Mouse (Mus musculus) limb, embryonic 15.5 days (tissue): ENCODE results near the gene Tcf7l2. TPM values are rescaled to one million over a fixed set of nuclear protein-coding genes. Genes with fewer than 3 reads are reported as not detected.

Experiments used
- ATAC-seq: fragments of 200-750 bp; cut with Nextera tagmentation; 2 replicates; pipeline ENCODE4 v1.8.0; 2017; ENCODE audit warnings: low read depth, moderate TSS enrichment; ENCODE audit not compliant: insufficient number of reproducible peaks, low FRiP score, low TSS enrichment
- H3K27ac ChIP-seq: fragments of 300-500 bp; sonication (generic); 2 replicates; pipeline ENCODE4 v1.5.1; 2015; ENCODE audit warnings: moderate library complexity, mild to moderate bottlenecking, inconsistent platforms
- H3K27me3 ChIP-seq: fragments of 300-500 bp; sonication (generic); 2 replicates; pipeline ENCODE4 v1.6.1; 2015; ENCODE audit warnings: inconsistent platforms
- H3K36me3 ChIP-seq: fragments of 300-500 bp; sonication (generic); 2 replicates; pipeline ENCODE4 v1.6.1; 2015; ENCODE audit warnings: inconsistent platforms
- H3K4me1 ChIP-seq: fragments of 300-500 bp; sonication (generic); 2 replicates; pipeline ENCODE4 v1.6.1; 2015; ENCODE audit warnings: inconsistent platforms
- H3K4me2 ChIP-seq: fragments of 300-500 bp; sonication (generic); 2 replicates; pipeline ENCODE4 v1.6.1; 2015; ENCODE audit warnings: mild to moderate bottlenecking, inconsistent platforms
- H3K4me3 ChIP-seq: fragments of 300-500 bp; sonication (generic); 2 replicates; pipeline ENCODE4 v1.5.1; 2015; ENCODE audit warnings: mild to moderate bottlenecking, inconsistent platforms
- H3K9ac ChIP-seq: fragments of 300-500 bp; sonication (generic); 2 replicates; pipeline ENCODE4 v1.6.1; 2015; ENCODE audit warnings: inconsistent platforms
- H3K9me3 ChIP-seq: fragments of 300-500 bp; sonication (generic); 2 replicates; pipeline ENCODE4 v1.6.1; 2016; ENCODE audit warnings: inconsistent platforms
- WGBS: fragments of 180-500 bp; shearing (Covaris S2); methylation state at CpG from one replicate; pipeline ENCODE4 v1.1.7; 2015; 5-methylcytosine and 5-hydroxymethylcytosine counted together
- polyA plus RNA-seq: library from polyadenylated mRNA; unstranded; fragments of >200 nt; fragmentation: Nextera tagmentation; extraction: Ambion mirVana; gene quantifications from 2 replicates; pipeline ENCODE4 v1.2.1, GENCODE M21; 2015

The Tcf7l2 gene
- polyA plus RNA-seq, 1 experiment from 2014 or later: 90.5 TPM

DNA sequence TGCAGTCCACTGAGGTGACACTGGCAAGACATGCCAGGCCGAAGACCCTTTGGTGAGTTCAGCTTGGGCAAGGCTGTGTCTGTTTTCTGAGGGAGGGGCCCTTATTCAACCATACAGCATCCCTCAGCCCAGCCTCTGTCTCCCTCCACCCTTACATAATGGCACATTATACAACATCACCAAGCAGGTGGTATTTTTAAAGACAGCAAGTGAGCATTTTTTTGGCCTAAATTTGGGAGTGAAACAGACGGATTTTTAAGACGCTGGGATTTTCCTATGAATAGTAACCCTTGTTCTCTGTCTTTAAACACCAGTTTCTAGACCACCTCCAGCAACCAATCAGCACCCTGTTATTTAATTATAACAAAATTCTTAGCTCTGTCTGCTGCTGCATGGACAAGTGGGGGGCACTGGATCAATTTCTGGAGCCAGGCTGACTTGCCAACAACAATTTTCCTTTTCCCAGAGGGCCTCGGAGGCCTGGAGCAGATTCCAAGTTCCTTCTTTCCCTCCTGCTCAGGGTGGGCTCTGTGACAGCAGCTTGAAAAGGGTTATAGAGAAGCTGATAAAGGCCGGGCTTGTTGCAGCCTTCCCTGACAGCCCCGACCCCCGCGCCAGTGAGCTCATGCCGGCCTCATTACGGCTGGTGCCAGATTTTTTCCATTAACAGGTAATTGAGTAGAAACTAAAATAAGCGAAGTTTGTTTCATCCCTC is 199.1 kb downstream of the Tcf7l2 start:
- H3K27me3 ChIP-seq: no peaks in the 10 kb centered on the region
- WGBS: 22% methylated on average over 11 of the region's 11 CpGs
- no peak overlapping the region for H3K9ac ChIP-seq
- H3K4me2 ChIP-seq: peak overlapping the region; percentile 25
- no peaks in the 10 kb centered on the region for H3K9me3 ChIP-seq
- H3K4me3 ChIP-seq: no peak overlapping the region
- peak; percentile 73 for ATAC-seq
- H3K4me1 ChIP-seq: peaks cover 18% of the 10 kb centered on the region
- no peaks in the 10 kb centered on the region for H3K36me3 ChIP-seq
- peak overlapping the region; percentile 68 for H3K27ac ChIP-seq

GRCm38 (mm10) chr19:55941253-55942125 is 199.9 kb downstream of the Tcf7l2 start:
- no peak overlapping the region for H3K4me3 ChIP-seq
- no peaks in the 10 kb centered on the region for H3K9me3 ChIP-seq
- ATAC-seq: no peak
- H3K36me3 ChIP-seq: no peaks in the 10 kb centered on the region
- H3K4me2 ChIP-seq: peak overlapping the region; percentile 25
- H3K27ac ChIP-seq: peak overlapping the region; percentile 68
- no peak overlapping the region for H3K9ac ChIP-seq
- H3K4me1 ChIP-seq: peaks cover 18% of the 10 kb centered on the region
- 41% methylated on average over 16 of the region's 16 CpGs for WGBS
- no peaks in the 10 kb centered on the region for H3K27me3 ChIP-seq

GRCm38 (mm10) chr19:55951397-55951796 is 209.8 kb downstream of the Tcf7l2 start:
- no peaks in the 10 kb centered on the region for H3K9me3 ChIP-seq

GRCm38 (mm10) chr19:55953207-55953606 is 211.6 kb downstream of the Tcf7l2 start:
- Histone ChIP-seq H3K9me3 (no peaks in the 10 kb centered on the region), H3K9ac (no peak overlapping the region), H3K27me3 (no peaks in the 10 kb centered on the region), H3K36me3 (no peaks in the 10 kb centered on the region), H3K4me3 (no peak overlapping the region), H3K4me1 (peaks cover 12% of the 10 kb centered on the region), H3K27ac (peak overlapping the region; percentile 67), H3K4me2 (no peak overlapping the region)
- WGBS: 39% methylated on average over 3 of the region's 3 CpGs
- peak; percentile 75 for ATAC-seq

More at GRCm38 (mm10) chr19:55951397-55951796, 209.8 kb downstream of the Tcf7l2 start:
- Histone ChIP-seq H3K4me2 (no peak overlapping the region), H3K4me1 (peaks cover 12% of the 10 kb centered on the region), H3K27me3 (no peaks in the 10 kb centered on the region), H3K4me3 (no peak overlapping the region), H3K36me3 (no peaks in the 10 kb centered on the region), H3K27ac (no peak overlapping the region), H3K9ac (no peak overlapping the region)
- WGBS: 64% methylated on average over 5 of the region's 5 CpGs
- no peak for ATAC-seq

DNA sequence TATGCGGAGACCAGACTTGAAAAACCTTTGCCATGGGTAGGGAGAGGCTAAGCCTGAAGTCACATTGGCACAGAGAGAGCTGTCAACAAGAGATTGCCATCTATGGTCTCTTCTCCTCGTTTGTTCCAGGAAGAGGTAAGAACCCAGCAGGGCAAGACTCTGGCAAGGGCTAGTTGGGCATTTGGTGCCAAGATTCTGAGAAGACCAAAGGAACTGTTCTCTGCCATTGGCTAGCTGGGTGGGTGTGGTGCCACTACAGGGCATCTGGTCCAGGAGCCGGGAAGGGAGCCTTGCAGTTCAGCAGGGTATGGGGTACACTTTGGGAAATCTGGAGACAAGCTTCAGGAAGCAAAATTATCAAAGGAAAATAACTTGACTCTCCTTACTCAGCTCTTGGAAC is 213.5 kb downstream of the Tcf7l2 start:
- no peak for ATAC-seq

DNA sequence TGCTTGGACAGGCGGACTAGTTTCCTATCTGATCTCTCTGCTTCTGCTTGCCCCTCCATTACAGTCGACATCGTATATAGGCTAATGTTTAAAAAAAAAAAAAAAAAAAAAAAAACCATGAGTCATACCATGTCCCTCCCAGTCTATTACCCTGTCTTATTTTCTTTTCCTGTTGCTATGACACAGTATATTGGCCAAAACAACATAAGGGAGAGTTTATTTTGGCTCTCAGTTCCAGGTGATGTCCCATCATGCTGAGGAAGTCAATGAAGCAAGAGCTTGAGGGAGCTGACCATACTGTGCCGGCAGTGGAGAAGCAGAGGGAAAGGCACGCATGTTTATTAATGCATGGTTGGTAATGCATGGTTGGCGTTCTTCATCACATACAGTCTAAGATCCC is 215.1 kb downstream of the Tcf7l2 start:
- Histone ChIP-seq H3K4me2 (no peak overlapping the region), H3K36me3 (no peaks in the 10 kb centered on the region), H3K9ac (no peak overlapping the region), H3K4me1 (peaks cover 12% of the 10 kb centered on the region), H3K27me3 (no peaks in the 10 kb centered on the region), H3K4me3 (no peak overlapping the region), H3K27ac (no peak overlapping the region), H3K9me3 (no peaks in the 10 kb centered on the region)
- ATAC-seq: no peak
- WGBS: 88% methylated on average over 6 of the region's 6 CpGs

More for the DNA sequence above, 213.5 kb downstream of the Tcf7l2 start:
- H3K4me3 ChIP-seq: no peak overlapping the region
- H3K27ac ChIP-seq: no peak overlapping the region
- no peak overlapping the region for H3K4me2 ChIP-seq
- no peak overlapping the region for H3K9ac ChIP-seq
- WGBS: 79% methylated on average over 3 of the region's 3 CpGs
- H3K36me3 ChIP-seq: no peaks in the 10 kb centered on the region
- H3K4me1 ChIP-seq: peaks cover 12% of the 10 kb centered on the region
- H3K27me3 ChIP-seq: no peaks in the 10 kb centered on the region
- no peaks in the 10 kb centered on the region for H3K9me3 ChIP-seq

DNA sequence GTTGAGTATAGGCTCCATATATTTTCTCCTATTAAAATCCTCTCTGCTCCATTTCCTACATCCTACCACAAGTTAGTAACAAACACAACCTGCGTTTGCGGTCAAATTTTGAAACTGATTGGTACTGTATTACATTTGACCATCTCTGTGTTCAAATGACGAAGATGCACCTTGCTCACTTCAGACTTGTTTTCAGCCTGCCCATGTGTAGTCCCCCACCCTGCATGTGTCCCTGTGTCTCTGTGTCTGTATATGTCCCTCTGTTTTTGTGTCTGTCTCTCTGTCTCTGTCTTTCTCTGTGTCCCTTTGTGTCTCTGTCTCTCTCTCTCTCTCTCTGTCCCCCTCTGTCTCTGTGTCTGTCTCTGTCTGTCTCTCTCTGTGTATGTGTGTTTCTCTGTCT is 222.8 kb downstream of the Tcf7l2 start:
- no peak for ATAC-seq
- no peaks in the 10 kb centered on the region for H3K36me3 ChIP-seq
- no peak overlapping the region for H3K9ac ChIP-seq
- H3K4me3 ChIP-seq: no peak overlapping the region
- WGBS: 91% methylated on average over 3 of the region's 3 CpGs
- H3K27ac ChIP-seq: no peak overlapping the region
- H3K4me1 ChIP-seq: no peaks in the 10 kb centered on the region
- no peaks in the 10 kb centered on the region for H3K27me3 ChIP-seq
- no peak overlapping the region for H3K4me2 ChIP-seq
- H3K9me3 ChIP-seq: no peaks in the 10 kb centered on the region

DNA sequence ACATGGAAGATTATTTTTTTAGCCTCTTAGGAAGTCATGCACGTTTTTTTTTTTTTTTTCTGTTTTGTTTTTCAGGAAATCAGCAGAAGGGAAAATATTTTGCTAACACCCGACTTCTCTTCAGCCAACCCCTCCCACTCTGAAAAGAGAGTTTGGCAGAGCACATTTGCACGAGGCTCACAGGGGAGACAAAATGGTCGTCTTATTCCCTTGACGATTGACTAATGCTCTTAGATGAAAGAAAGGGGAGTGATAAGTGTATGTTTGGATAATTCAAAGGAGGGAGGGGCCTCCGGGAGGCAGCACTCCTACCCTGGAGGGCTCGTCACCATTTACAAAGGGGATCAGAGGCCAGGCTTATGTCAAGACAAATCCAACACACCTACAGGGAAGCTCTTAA is 224.4 kb downstream of the Tcf7l2 start:
- ATAC-seq: no peak
- no peaks in the 10 kb centered on the region for H3K27me3 ChIP-seq
- no peak overlapping the region for H3K27ac ChIP-seq
- no peaks in the 10 kb centered on the region for H3K4me1 ChIP-seq
- no peak overlapping the region for H3K4me2 ChIP-seq
- 36% methylated on average over 7 of the region's 7 CpGs for WGBS
- H3K36me3 ChIP-seq: no peaks in the 10 kb centered on the region
- H3K9ac ChIP-seq: no peak overlapping the region
- no peaks in the 10 kb centered on the region for H3K9me3 ChIP-seq
- H3K4me3 ChIP-seq: no peak overlapping the region

DNA sequence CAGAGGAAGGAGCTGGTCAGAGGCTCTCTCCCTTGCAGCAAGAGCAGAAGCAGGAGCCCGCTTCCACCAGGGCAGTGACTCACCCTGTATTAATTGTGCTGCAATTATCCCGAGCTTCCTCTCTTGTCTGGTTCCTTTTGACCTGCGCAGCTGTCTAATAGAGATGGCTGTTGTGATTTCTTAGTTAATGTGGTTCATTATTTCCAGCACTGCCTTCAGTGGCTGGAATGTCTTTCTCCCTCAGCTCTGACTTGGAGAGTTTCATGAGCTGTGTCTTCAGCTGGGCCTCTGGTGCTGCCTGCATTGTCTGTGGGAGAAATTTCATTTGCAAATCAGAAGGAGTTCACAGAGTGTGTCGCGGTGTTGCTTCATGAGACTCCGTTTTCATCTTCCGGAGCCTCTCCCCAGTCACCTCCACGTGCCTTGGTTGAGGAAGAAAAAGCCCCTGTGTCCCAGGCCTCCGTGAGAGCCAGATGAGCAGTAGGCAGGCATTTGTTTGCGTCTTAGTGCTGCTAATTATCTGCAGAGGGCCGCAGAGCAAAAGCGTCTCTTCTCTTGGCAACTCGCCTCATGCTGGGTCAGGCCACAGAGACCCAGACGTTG is 228.4 kb downstream of the Tcf7l2 start:
- Histone ChIP-seq H3K27me3 (no peaks in the 10 kb centered on the region), H3K36me3 (no peaks in the 10 kb centered on the region), H3K4me1 (no peaks in the 10 kb centered on the region), H3K9ac (no peak overlapping the region), H3K27ac (no peak overlapping the region), H3K4me3 (no peak overlapping the region), H3K4me2 (no peak overlapping the region), H3K9me3 (no peaks in the 10 kb centered on the region)
- no peak for ATAC-seq
- WGBS: 27% methylated on average over 14 of the region's 14 CpGs

DNA sequence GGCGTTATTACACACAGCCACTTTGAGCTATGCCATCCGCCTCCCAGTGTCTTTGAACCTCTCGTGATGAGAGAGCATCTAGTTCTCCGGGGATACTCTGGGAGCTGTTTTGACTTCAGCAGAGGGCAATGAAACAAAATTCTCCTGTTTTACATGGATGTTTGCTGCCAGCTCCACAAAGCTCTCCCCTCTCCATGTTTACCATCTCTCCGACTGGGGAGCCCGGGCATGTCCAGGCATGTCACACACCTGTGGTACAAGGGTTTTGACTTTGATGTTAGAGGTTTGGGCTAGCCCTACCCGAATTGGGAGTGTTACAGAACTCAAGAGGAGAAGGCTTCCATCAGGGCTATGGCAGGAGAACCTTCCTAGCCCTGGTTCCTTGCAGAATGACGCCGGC is 234.5 kb downstream of the Tcf7l2 start:
- Histone ChIP-seq H3K27ac (no peak overlapping the region), H3K27me3 (no peaks in the 10 kb centered on the region), H3K9me3 (no peaks in the 10 kb centered on the region), H3K36me3 (no peaks in the 10 kb centered on the region), H3K4me1 (no peaks in the 10 kb centered on the region), H3K4me3 (no peak overlapping the region), H3K9ac (no peak overlapping the region), H3K4me2 (no peak overlapping the region)
- WGBS: 85% methylated on average over 9 of the region's 9 CpGs
- no peak for ATAC-seq
